In the genomic region with DNA sequence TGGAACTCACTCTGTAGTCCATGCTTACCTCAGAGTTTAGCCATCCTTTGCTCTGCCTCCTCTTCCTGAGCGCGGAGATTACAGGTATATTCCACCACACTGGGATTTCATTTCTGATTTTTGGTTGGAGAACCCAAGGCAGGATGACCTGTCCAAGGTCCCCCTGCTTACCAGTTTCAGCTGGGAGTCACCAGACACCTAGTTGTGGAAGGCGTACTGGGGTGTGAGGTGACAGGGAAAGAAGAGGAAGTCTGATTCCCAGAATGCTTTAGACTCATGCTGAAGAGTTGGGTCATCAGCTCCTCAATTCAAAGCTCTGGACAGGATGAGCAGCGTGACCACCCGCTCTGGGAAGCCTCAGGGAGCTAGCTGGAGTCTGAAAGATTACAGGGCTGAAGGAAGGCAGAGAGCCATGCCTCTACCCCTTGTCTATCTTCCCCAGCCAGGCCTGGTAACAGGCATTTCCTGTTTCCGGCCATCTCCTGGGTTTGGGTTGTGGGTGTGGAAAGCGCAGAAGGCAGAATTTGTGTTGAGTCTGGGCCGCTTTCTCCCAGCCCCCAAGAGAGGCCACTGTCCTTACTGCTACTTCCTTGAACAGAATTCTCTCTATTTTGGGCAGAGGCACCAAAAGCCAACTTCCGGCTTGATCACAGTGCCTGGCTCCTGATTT, we compare ENCODE assay signal across 9 mouse cellular contexts. TPM values are rescaled to one million over a fixed set of nuclear protein-coding genes. Genes with fewer than 3 reads are reported as not detected.
DNase-seq lines count a peak whose midpoint lies in the region; ATAC-seq and TF ChIP-seq lines count a peak whose summit lies in the region.
"Had no signal": no experiment of that assay in that cellular context is flagged by ENCODE, and none has a peak within 500 bp of the region (broad histone marks: within the 10 kb centered on the region; RNA-seq: fewer than 3 reads in every experiment).

No protein-coding gene starts in this region.

- H3K27ac ChIP-seq in lung, embryonic 14.5 days (ENCODE audit: low read depth), result peak overlapping the region; percentile 4; the same call in 1 of the 2 replicates
- peak overlapping the region; percentile 61 for H3K27ac ChIP-seq in liver, embryonic 16.5 days (ENCODE audit: low read length)
- H3K27ac ChIP-seq in limb, embryonic 10.5 days, result no peak overlapping the region
- no peak overlapping the region for H3K27ac ChIP-seq in kidney, embryonic 14.5 days (ENCODE audit: low read depth, low read length)

- H3K4me2 ChIP-seq in lung, embryonic 14.5 days, result no peak overlapping the region
- peak overlapping the region; percentile 7; the same call in 1 of the 2 replicates for H3K4me2 ChIP-seq in liver, embryonic 16.5 days (ENCODE audit: low read depth, low read length)
- no peak overlapping the region for H3K4me2 ChIP-seq in kidney, embryonic 14.5 days (replicated peaks; ENCODE audit: low read depth, low read length)

- no peaks in the 10 kb centered on the region for H3K36me3 ChIP-seq in lung, embryonic 14.5 days (ENCODE audit: insufficient read depth)
- H3K36me3 ChIP-seq in liver, embryonic 16.5 days (ENCODE audit: control insufficient read depth, insufficient read depth), result no peaks in the 10 kb centered on the region; the same call in 1 of the 2 replicates
- H3K36me3 ChIP-seq in limb, embryonic 10.5 days, result no peaks in the 10 kb centered on the region
- no peaks in the 10 kb centered on the region for H3K36me3 ChIP-seq in kidney, embryonic 14.5 days (ENCODE audit: control insufficient read depth, insufficient read depth, low read length)

- ATAC-seq in lung, embryonic 14.5 days (ENCODE audit: insufficient read depth), result peak; percentile 49; the same call in 1 of the 2 replicates
- ATAC-seq in common myeloid progenitor, adult 5-6 weeks (replicated peaks; ENCODE audit: low read depth, poor library complexity, severe bottlenecking), result peak; percentile 83
- peak; percentile 65 for ATAC-seq in liver, embryonic 16.5 days (ENCODE audit: low read depth)
- ATAC-seq in kidney, embryonic 14.5 days (ENCODE audit: low FRiP score, low TSS enrichment), result no peak

- no peaks in the 10 kb centered on the region for H3K9me3 ChIP-seq in lung, embryonic 14.5 days (ENCODE audit: low read depth, low read length)
- H3K9me3 ChIP-seq in liver, embryonic 16.5 days (replicated peaks; ENCODE audit: control insufficient read depth, low read length), result no peaks in the 10 kb centered on the region; the same call in 1 of the 2 replicates
- no peaks in the 10 kb centered on the region for H3K9me3 ChIP-seq in limb, embryonic 10.5 days (replicated peaks)
- no peaks in the 10 kb centered on the region for H3K9me3 ChIP-seq in kidney, embryonic 14.5 days (ENCODE audit: control insufficient read depth, low read length)

- TF ChIP-seq CTCF in lung, embryonic 14.5 days (IDR thresholded peaks at IDR 0.05; ENCODE audit: low read depth), result no peak
- no peak for TF ChIP-seq CTCF in lung, adult 2 months (IDR thresholded peaks at IDR 0.05; ENCODE audit: insufficient read depth, low read length)

- peak; percentile 41 for DNase-seq in lung, embryonic 14.5 days
- DNase-seq in lung, adult 2 months, result no peak
- peak; percentile 52 for DNase-seq in thymus, postnatal 14 days
- no peak for DNase-seq in adrenal gland, adult 8-10 months
- no peak for DNase-seq in limb, embryonic 10.5 days (ENCODE audit: low spot score)

- no peaks in the 10 kb centered on the region for H3K27me3 ChIP-seq in lung, embryonic 14.5 days (ENCODE audit: insufficient read depth, low read length)
- no peaks in the 10 kb centered on the region for H3K27me3 ChIP-seq in liver, embryonic 16.5 days (ENCODE audit: control insufficient read depth, insufficient read depth, low read depth, low read length)
- no peaks in the 10 kb centered on the region for H3K27me3 ChIP-seq in limb, embryonic 10.5 days (ENCODE audit: low read depth, poor library complexity, severe bottlenecking)
- H3K27me3 ChIP-seq in kidney, embryonic 14.5 days (ENCODE audit: control insufficient read depth, insufficient read depth, low read length), result no peaks in the 10 kb centered on the region

- TF ChIP-seq POLR2A in lung, adult 2 months (IDR thresholded peaks at IDR 0.05; ENCODE audit: borderline replicate concordance, extremely low read depth, low read depth, low read length), result no peak

- WGBS in lung, embryonic 14.5 days, result 81% methylated on average over 9 of the region's 9 CpGs
- 53% methylated on average over 9 of the region's 9 CpGs for WGBS in lung, adult 2 months
- WGBS in liver, embryonic 16.5 days (ENCODE audit: insufficient replicate concordance), result 29% methylated on average over 9 of the region's 9 CpGs
- WGBS in limb, embryonic 10.5 days, result 82% methylated on average over 9 of the region's 9 CpGs
- WGBS in kidney, embryonic 14.5 days, result 83% methylated on average over 9 of the region's 9 CpGs

- no peak overlapping the region for H3K4me3 ChIP-seq in lung, embryonic 14.5 days (ENCODE audit: low read depth, low read length)
- no peak overlapping the region for H3K4me3 ChIP-seq in lung, adult 2 months (replicated peaks; ENCODE audit: extremely low read depth, low read depth, low read length)
- H3K4me3 ChIP-seq in liver, embryonic 16.5 days (ENCODE audit: low read depth, low read length), result no peak overlapping the region
- no peak overlapping the region for H3K4me3 ChIP-seq in limb, embryonic 10.5 days
- H3K4me3 ChIP-seq in kidney, embryonic 14.5 days (ENCODE audit: low read length), result no peak overlapping the region
- H3K4me3 ChIP-seq: erythroblast, embryonic 14.5 days had no signal

- no peaks in the 10 kb centered on the region for H3K4me1 ChIP-seq in lung, embryonic 14.5 days (ENCODE audit: insufficient read depth)
- peaks cover 7% of the 10 kb centered on the region; the same call in 1 of the 2 replicates for H3K4me1 ChIP-seq in lung, adult 2 months (ENCODE audit: control insufficient read depth, insufficient read depth, low read length)
- peaks cover 7% of the 10 kb centered on the region for H3K4me1 ChIP-seq in liver, embryonic 16.5 days (ENCODE audit: control insufficient read depth, low read depth, low read length)
- no peaks in the 10 kb centered on the region for H3K4me1 ChIP-seq in limb, embryonic 10.5 days
- no peaks in the 10 kb centered on the region for H3K4me1 ChIP-seq in kidney, embryonic 14.5 days (ENCODE audit: control insufficient read depth, insufficient read depth, low read length)

- no peak overlapping the region for H3K9ac ChIP-seq in lung, embryonic 14.5 days
- H3K9ac ChIP-seq in liver, embryonic 16.5 days (ENCODE audit: low read depth, low read length), result no peak overlapping the region
- no peak overlapping the region for H3K9ac ChIP-seq in kidney, embryonic 14.5 days (ENCODE audit: low read depth, low read length)

RNA-seq across cellular contexts. Expression of a gene that starts 11.2 kb away (rescaled TPM):
- 2.7 TPM in 2 replicates for polyA plus RNA-seq in lung, embryonic 14.5 days (2014; fragmentation: Nextera tagmentation; extraction: Ambion mirVana)
- 8.2 and 12.3 TPM in 2 replicates for polyA plus RNA-seq in lung, adult 2 months (2012; rRNA removed)
- total RNA-seq in common myeloid progenitor, adult 5-6 weeks (2017), result 182 and 183 TPM in 2 replicates
- 13.7 and 14.4 TPM in 2 replicates for polyA plus RNA-seq in liver, embryonic 16.5 days (2015; fragmentation: Nextera tagmentation; extraction: Ambion mirVana)
- 1 to 10 TPM; 3.0 to 6.2 (median 4.1) TPM for total RNA-seq in adrenal gland, adult 8-10 months (2022)
- polyA plus RNA-seq in limb, embryonic 10.5 days (2016; fragmentation: Nextera tagmentation; extraction: Ambion mirVana), result 1.1 and 1.3 TPM in 2 replicates
- polyA plus RNA-seq in kidney, embryonic 14.5 days (2014; fragmentation: Nextera tagmentation; extraction: Ambion mirVana), result 1.3 and 1.7 TPM in 2 replicates

RNA-seq across cellular contexts. Expression of a gene that starts 40.9 kb away (rescaled TPM):
- polyA plus RNA-seq in lung, embryonic 14.5 days (2014; fragmentation: Nextera tagmentation; extraction: Ambion mirVana), result 39.9 and 40.3 TPM in 2 replicates
- polyA plus RNA-seq in lung, adult 2 months (2012; rRNA removed), result 43.0 and 50.7 TPM in 2 replicates
- 8.4 and 9.8 TPM in 2 replicates for total RNA-seq in common myeloid progenitor, adult 5-6 weeks (2017)
- 10.4 TPM in 2 replicates for polyA plus RNA-seq in liver, embryonic 16.5 days (2015; fragmentation: Nextera tagmentation; extraction: Ambion mirVana)
- 10 to 100 TPM; 57.1 to 89.6 (median 72.8) TPM for total RNA-seq in adrenal gland, adult 8-10 months (2022)
- 34.7 and 42.9 TPM in 2 replicates for polyA plus RNA-seq in limb, embryonic 10.5 days (2016; fragmentation: Nextera tagmentation; extraction: Ambion mirVana)
- 29.7 and 37.1 TPM in 2 replicates for polyA plus RNA-seq in kidney, embryonic 14.5 days (2014; fragmentation: Nextera tagmentation; extraction: Ambion mirVana)

RNA-seq across cellular contexts. Expression of a gene that starts 41.9 kb away (rescaled TPM):
- polyA plus RNA-seq in lung, embryonic 14.5 days (2014; fragmentation: Nextera tagmentation; extraction: Ambion mirVana), result 30.8 and 33.9 TPM in 2 replicates
- 62.1 and 68.2 TPM in 2 replicates for polyA plus RNA-seq in lung, adult 2 months (2012; rRNA removed)
- 17.0 and 17.7 TPM in 2 replicates for total RNA-seq in common myeloid progenitor, adult 5-6 weeks (2017)
- 11.4 and 12.6 TPM in 2 replicates for polyA plus RNA-seq in liver, embryonic 16.5 days (2015; fragmentation: Nextera tagmentation; extraction: Ambion mirVana)
- 100 to 1,000 TPM in 3 of 4 experiments, 10 to 100 TPM in 1; 98.6 to 107 (median 102) TPM for total RNA-seq in adrenal gland, adult 8-10 months (2022)
- 24.7 and 26.7 TPM in 2 replicates for polyA plus RNA-seq in limb, embryonic 10.5 days (2016; fragmentation: Nextera tagmentation; extraction: Ambion mirVana)
- polyA plus RNA-seq in kidney, embryonic 14.5 days (2014; fragmentation: Nextera tagmentation; extraction: Ambion mirVana), result 32.8 and 36.8 TPM in 2 replicates

Comparison
In these comparisons a context has a peak if more than half of its experiments do, and no peak if none do; other contexts are left out.
1. DNase-seq: peak in lung, embryonic 14.5 days (single experiment) and thymus, postnatal 14 days (single experiment); none in lung, adult 2 months (single experiment), adrenal gland, adult 8-10 months (single experiment) and limb, embryonic 10.5 days (single experiment).
2. H3K27ac ChIP-seq: peak in lung, embryonic 14.5 days (single experiment) and liver, embryonic 16.5 days (single experiment); none in limb, embryonic 10.5 days (single experiment) and kidney, embryonic 14.5 days (single experiment).